Mouse (Mus musculus) liver (tissue): ENCODE results near the gene Rpl19.

ENCODE experiments used
- DNase-seq: peaks from one replicate; pipeline ENCODE4 v3.0.0-alpha.2; 2020; ENCODE audit warnings: mixed read lengths

The Rpl19 gene

DNA sequence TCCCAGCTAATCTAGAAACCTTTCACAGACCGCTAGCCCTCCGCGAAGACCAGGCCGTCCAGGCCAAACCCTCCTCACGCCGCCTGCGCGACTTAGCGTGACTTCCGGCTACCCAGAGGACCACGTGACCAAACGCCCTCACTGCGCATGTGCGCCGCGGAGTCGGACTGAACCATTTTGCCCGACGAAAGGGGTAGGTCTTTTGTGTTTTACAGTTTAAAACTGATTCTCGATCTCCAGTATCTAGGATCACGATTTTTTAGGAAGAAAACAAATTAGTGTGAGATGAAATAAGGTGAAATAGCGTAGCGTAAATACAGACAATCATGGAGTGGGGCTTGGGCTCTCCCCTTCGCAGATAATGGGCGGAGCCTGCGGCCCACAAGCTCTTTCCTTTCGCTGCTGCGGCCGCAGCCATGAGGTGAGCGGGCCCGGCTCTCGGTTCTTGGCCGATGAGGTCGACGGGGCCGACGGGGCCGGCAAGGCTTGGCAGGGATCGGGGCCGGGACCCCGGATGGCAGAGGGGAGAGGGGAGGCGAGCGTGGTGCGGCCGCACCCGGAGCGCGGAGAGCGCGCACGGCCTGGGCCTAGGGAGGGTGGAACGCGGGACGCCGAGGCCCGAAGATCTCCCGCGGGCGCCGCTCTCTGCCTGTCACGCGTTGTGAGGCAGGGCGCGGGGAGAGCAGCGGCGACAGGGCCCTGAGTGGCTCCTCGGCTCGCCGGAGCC is at the start of gene Rpl19:
Gene Rpl19, plus strand, starts transcription at position 141 of the 727 bp plus-strand sequence.
- peak; percentile 93 for DNase-seq

DNA sequence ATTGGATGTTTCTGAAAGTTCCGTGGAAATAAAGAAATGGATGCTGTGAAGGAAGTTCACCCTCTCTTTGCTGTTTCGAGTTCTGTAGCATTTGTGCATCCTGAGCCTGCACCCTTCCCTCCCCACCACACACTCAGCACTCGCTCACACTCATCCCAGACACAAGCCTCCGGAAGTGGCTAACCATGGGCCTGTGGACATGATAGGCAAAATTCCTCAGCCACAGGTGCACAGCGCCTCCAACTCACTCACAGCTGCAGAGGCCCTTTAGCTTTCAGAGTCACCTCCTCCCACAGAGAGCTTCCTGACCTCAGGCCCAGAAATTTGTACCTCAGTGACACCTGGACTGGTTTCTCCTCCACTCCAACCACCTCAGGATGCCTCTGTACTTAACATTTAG is 48.7 kb upstream of the Rpl19 start:
- no peak for DNase-seq

- DNase-seq, result no peak
Measured at GRCm38 (mm10) chr11:97978392-97978791, 48.1 kb upstream of the Rpl19 start.

- DNase-seq, result no peak
Measured at GRCm38 (mm10) chr11:97979824-97980495, 46.5 kb upstream of the Rpl19 start.

- DNase-seq, result no peak
Measured at GRCm38 (mm10) chr11:97980531-97980966, 46.0 kb upstream of the Rpl19 start.

DNA sequence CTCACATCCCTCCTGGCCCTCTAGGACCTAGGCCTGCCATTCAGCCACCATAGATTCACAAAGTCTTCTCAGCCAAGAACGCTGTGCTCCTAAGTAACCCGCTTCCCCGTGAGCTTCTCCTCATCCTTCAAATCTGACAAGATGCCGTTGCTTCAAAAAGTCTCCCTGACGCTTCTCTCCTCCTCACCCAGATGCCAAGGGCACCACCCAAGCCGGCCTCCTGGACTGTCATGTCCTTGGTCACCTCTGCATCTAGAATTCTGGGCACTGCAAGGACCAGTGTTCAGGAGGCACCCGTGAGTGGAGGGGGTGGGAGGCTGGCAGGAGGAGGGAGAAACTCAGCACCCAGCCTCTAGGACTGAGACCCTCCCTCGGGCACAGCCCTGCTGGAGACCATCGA is 43.8 kb upstream of the Rpl19 start:
- DNase-seq, result no peak

- DNase-seq, result no peak
Measured at GRCm38 (mm10) chr11:97983506-97983905, 43.0 kb upstream of the Rpl19 start.

- DNase-seq, result no peak
Measured at GRCm38 (mm10) chr11:97983983-97984382, 42.5 kb upstream of the Rpl19 start.

DNA sequence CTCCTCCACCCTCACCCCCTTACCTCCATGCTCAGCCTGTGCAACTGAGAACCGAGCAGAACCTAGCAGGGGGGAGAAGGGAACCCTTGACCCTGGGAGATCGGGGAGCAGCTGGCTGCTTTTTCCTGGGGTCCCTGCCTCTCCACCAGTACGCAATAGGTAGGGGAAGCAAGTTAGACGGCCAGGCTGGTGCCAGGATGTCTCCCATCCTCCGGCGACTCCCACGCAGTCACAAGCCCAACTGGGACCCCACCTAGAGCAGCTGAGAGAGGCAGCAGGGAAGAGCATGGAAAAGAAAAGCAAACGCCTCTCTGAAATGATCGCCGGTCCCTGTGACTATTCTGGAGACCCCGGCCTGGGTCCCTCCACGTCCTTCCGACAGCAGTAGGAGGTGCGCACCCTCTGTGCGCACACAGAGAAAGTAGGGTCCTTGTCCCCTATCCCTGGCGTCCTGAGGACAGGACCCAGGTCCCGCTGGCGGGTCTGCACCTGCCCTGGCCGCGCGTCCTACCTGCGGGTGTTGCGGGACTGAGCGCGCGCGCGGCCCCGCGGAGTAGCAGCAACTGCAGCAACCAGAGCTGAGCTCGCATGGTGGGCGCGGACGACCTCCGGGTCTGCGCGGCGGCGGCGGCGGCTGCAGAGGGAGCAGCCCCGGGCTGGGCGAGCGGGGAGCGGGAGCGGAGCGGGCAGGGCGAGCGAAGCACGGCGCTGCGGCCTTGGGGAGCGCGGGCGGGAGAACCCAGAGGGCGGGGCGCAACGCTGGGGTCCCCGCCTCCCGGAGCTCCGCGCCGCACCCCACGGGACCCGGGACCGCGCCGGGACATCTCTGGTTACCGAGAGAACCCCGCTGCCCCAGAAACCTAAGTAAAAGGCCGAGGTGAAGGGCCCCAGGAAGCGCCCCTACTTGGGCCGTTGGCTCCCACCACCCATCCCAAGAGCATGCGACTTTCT is 40.5 kb upstream of the Rpl19 start, which contains the start of gene Plxdc1:
Gene Plxdc1, minus strand, starts transcription at position 718 of the 951 bp plus-strand sequence.
- DNase-seq, result peak; percentile 21

- no peak for DNase-seq
Measured at GRCm38 (mm10) chr11:97986738-97987465, 39.6 kb upstream of the Rpl19 start.

DNA sequence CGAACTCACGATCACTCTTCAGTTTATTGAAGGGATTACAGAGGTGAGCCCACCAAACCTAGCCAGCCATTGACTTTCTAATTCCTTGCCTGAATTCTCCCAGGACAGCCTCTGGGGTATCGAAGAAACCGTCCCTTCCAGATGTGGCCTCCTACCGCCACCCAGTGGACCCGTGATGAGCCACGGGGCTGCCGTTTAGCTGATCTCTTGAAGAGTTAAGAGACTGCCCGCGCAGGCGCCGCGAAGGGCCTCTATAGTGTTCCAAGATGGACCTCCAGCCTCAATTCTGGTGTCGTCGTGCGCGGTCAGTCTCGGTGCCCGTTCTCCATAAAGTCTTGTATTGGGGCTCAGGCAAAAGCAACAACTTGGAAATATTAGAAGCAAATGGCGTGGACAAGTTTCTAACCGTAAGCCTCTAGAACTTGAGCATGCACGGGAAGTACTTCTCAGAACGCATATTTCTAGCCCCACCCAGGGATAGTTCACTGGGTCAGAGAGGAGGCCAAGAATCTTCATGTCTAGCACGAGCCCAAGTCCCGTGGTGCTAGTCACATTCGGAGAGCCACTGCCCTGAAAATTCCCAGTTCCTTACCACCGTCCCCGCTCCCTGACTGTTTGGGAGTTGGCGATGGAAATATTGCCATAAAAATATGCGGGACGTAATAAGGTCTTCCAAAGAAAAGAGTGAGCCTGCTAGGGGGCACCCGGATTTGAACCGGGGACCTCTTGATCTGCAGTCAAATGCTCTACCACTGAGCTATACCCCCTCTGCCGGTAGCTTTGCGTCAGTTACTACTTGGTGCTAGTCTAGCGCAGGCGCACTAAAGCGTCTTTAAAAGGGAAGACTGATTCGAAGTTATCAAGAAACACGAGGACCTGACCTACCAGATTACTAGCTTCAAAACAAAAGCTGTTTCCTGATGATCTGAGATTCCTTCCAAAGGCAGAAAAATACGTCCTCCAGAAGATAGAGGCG is 38.7 kb upstream of the Rpl19 start:
- DNase-seq, result peak; percentile 91

- DNase-seq, result peak; percentile 92
Measured at GRCm38 (mm10) chr11:97988530-97989096, 37.9 kb upstream of the Rpl19 start.

DNA sequence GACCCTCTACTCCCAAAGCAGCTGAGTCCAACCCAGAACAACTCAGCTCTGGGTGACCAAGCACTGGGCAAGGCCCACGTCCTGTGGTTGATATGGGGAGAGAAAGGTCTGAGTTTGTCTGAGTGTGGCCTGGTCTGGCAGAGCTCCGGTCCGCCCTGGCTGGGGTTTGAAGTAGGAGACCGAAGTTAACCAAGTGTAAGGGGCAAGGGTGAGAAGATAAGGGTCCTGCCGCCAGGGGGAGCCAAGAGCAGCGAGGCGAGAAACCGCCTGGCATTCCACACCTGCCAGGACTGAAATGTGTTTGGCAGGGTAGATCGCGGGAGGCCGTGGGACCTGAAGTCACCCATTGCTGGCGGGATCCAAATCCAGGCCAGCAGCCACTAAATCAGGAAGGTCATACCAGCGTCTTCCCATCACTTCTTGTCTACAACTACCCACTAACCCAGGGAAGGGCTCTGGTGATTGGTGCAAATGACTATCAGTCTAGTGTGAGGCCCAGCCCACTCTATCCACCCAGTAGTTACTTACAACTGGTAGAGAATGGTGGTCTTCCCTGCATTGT is 31.9 kb upstream of the Rpl19 start:
- DNase-seq, result peak; percentile 84

- peak; percentile 49 for DNase-seq
Measured at GRCm38 (mm10) chr11:97995564-97996288, 30.8 kb upstream of the Rpl19 start, which contains the start of gene Arl5c. Arl5c (minus strand) TSS chr11:97996181.

DNA sequence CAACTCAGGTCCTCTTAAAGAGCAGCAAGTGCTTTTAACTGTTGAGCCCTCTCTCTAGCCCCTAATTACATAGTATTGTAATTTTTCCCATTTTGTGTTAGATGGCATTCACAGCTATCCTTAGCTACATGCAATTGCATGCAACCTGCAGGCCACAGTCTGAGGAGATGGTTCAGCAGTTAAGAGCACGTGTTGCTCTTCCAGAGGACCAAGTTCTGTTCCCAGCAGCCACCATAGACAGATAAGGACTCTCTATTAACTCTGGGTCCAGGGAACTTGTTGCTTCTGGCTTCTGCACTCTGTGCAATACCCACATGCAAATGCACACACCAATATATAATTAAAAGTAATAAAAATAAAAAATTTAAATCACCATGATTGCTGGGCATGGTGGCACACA is 29.8 kb upstream of the Rpl19 start:
- DNase-seq, result no peak

GRCm38 (mm10) chr11:97997387-97997960 is 29.0 kb upstream of the Rpl19 start:
- no peak for DNase-seq

DNA sequence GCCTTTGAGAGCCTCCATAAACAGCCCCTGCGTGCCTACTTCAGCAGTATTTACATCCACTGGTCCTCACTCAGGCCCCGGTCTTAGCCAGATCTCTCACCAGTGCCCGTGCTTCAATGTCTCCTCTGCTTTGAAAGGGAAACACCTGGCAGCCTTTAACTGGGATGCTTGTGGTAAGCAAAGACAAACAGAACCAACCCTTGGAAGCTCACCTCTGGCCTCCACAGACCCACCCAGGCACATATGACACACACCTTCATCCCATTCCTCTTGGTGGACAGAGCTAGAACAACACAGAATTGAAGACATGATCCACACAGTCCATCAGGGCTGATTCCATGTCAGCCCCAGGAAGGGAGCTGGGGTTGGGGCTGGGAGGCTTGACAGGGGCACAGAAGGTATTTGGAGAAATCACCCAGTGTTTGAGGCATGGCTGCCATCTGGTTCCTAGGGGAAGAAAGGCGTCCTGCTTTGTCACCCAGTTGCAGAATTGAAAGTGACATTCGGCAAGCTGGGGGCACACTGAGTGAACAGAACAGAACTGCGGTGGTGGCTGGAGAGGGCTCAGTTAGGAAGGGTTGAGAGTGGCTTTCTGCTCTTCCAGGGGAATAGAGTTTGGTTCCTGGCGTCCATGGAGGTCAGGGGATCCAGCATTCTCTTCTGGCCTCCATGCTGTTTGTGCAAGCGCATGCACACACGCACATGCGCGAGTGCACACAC is 28.3 kb upstream of the Rpl19 start:
- DNase-seq, result no peak

DNA sequence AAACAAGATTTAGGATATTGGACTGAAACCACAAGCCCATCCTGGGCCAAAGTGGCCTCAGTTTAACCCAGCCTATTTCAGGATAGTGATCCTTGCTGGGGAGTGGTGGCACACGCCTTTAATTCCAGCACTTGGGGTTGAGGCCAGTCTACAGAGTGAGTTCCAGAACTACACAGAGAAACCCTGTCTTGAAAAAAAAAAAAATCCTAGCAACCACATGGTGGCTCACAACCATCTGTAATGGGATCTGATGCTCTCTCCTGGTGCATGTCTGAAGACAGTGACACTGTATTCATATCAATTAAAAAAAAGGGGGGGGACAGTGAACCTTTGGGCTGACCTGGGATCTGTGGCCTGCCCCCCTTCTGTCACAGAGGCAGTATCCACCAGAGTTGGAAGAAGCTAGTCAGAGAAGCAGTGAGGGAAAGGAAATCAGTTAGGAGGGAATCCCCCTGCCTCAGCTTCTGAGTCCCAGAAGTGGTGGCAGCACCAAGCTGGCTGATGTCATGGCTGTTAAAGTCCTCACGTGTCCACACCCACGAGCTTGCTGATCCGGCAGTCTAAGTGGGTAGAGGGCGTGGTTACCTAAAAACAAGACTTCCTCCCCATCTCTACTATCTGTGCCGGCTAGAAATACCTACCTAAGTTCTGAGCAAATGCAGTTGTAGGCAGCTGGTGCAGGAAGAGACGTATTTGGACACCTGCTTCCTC is 27.5 kb upstream of the Rpl19 start:
- no peak for DNase-seq
